Mouse (Mus musculus): Measurements from ENCODE around the gene Zswim2.
"Not testable (repeated sequence)": the region's sequence is repeated elsewhere in the genome, so short reads cannot be mapped to it uniquely, and the experiment has no call there.

Zswim2 gene

GRCm38 (mm10) chr2:83940931-83941361 lies at the start of gene Zswim2:
Zswim2 (minus strand) TSS chr2:83941228.
- in situ Hi-C loops (cut with MboI; ENCODE audit: low sequenced_read_pairs): no loop called here

DNA sequence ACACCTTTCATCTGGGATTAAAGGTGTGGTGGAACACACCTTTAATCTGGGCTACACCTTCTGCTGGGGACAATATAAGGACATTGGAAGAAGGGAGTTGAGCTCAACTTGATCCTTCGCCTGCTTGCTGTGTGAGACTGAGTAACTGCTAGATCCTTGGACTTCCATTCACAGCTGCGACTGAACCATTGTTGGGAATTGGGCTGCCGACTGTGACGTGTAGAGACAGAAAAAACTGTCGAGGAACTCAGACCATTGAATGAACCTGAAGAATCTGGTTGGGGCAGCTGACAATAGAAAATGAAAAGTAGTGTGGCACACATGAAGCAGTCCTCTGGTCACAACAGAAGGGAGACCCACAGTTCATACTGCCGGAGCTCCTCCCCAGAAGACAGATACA lies 49.2 kb upstream of the Zswim2 start, which contains the start of gene Gm13691:
Gm13691 (plus strand) TSS at position 301 of the 400 bp plus-strand sequence.
- in situ Hi-C loops (cut with MboI; ENCODE audit: low sequenced_read_pairs): not testable (repeated sequence)

- in situ Hi-C loops (cut with MboI; ENCODE audit: low sequenced_read_pairs): not testable (repeated sequence)
Observed at GRCm38 (mm10) chr2:83984443-83984842, 43.4 kb upstream of the Zswim2 start, which contains the start of gene Gm13697. Gm13697 (plus strand) TSS chr2:83984743.

GRCm38 (mm10) chr2:83978633-83979032 lies 37.6 kb upstream of the Zswim2 start, which contains the start of gene Gm13694:
Gm13694 (plus strand) TSS chr2:83978933.
- in situ Hi-C loops (cut with MboI; ENCODE audit: low sequenced_read_pairs): not testable (repeated sequence)

DNA sequence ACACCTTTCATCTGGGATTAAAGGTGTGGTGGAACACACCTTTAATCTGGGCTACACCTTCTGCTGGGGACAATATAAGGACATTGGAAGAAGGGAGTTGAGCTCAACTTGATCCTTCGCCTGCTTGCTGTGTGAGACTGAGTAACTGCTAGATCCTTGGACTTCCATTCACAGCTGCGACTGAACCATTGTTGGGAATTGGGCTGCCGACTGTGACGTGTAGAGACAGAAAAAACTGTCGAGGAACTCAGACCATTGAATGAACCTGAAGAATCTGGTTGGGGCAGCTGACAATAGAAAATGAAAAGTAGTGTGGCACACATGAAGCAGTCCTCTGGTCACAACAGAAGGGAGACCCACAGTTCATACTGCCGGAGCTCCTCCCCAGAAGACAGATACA lies 31.8 kb upstream of the Zswim2 start, which contains the start of gene Gm13696:
Gm13696 (plus strand) TSS at position 301 of the 400 bp plus-strand sequence.
- in situ Hi-C loops (cut with MboI; ENCODE audit: low sequenced_read_pairs): not testable (repeated sequence)

- in situ Hi-C loops (cut with MboI; ENCODE audit: low sequenced_read_pairs): not testable (repeated sequence)
Observed at GRCm38 (mm10) chr2:83967013-83967412, 26.0 kb upstream of the Zswim2 start, which contains the start of gene Gm13695. Gm13695 (plus strand) TSS chr2:83967313.

- in situ Hi-C loops (cut with MboI; ENCODE audit: low sequenced_read_pairs): not testable (repeated sequence)
Observed at GRCm38 (mm10) chr2:83961203-83961602, 20.2 kb upstream of the Zswim2 start, which contains the start of gene Gm13693. Gm13693 (plus strand) TSS chr2:83961503.

- in situ Hi-C loops (cut with MboI; ENCODE audit: low sequenced_read_pairs): not testable (repeated sequence)
Observed at GRCm38 (mm10) chr2:83955393-83955792, 14.4 kb upstream of the Zswim2 start, which contains the start of gene Gm13698. Gm13698 (plus strand) TSS chr2:83955693.

DNA sequence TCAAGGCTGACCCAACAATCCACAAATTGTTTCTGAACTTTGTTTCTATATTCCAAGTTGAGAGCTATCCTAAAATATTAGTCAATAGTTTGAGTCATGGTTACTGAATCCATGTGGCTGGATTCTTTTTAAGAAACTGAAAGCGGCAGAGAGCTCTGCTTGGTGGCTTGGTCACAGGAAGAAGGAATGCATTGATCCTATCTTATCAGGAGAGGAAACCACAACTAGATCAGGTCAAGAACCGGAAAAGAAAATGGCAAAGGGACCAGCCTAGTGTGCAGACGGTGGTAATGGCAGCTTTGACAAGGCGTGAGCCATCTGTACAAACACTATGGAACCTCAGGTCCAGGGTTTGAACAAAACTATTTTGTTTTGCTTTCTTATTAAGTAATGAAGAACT lies 764 bp upstream of the Zswim2 start:
- in situ Hi-C loops (cut with MboI; ENCODE audit: low sequenced_read_pairs): no loop called here

GRCm38 (mm10) chr2:83941378-83941777 lies 350 bp upstream of the Zswim2 start:
- in situ Hi-C loops (cut with MboI; ENCODE audit: low sequenced_read_pairs): no loop called here

DNA sequence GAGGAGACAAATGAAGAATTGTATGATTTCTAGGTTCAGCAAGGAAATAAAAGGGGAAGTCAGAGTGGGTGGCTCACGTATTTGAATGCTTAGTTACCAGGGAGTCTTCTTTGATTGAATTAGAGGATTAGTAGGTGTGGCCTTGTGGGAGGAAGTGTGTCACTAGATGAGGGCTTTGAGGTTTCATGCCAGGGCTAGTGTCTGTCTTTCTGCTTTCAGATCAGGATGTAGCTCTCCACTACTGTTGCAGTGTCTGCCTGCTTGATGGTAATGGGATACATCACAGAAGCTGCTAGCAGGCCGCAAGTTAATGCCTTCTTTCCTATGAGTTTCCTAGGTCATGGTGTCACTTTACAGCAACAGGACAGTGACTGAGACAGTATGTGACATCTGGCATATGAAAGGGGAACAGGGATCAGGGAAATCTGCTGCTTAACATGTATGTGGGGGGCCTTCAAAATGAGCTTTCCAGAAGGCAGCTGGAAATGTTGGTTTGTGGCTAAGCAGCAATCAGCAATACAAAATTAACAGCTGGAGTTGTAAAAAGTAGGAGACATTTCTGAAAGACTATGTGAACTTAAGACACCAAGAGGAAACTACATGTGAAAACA lies 11.4 kb downstream of the Zswim2 start:
- in situ Hi-C loops (cut with MboI; ENCODE audit: low sequenced_read_pairs): no loop called here

DNA sequence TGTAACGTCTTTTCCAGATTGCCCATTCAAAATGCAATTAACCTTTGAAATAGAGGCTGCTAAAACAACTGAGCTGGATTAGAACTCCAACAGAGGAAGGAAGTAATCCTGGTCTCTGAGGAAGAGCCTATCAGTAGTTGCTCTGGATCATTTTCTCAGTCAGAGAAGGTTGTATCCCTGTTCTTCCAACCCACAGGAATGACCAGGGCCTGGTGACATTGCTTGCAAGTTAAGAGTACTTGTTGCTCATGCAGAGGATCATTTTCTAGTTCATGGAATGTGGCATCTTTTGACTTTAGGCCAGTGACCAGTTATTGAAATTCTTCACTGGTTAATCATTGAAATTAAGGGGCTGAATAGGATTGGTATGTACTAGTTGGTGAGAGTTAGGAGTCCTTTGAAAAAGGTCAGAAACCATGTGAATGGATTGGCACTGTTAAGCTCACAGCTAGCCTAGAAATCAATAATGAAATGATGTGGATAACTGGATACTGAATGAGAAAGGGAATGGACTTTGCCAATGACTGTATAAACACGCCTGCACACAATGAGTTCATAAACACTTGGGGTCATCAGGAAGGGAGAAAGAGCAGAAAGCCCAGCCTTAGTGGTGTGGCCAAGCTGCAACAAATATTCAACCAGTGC lies 39.0 kb downstream of the Zswim2 start:
- in situ Hi-C loops (cut with MboI; ENCODE audit: low sequenced_read_pairs): no loop called here

DNA sequence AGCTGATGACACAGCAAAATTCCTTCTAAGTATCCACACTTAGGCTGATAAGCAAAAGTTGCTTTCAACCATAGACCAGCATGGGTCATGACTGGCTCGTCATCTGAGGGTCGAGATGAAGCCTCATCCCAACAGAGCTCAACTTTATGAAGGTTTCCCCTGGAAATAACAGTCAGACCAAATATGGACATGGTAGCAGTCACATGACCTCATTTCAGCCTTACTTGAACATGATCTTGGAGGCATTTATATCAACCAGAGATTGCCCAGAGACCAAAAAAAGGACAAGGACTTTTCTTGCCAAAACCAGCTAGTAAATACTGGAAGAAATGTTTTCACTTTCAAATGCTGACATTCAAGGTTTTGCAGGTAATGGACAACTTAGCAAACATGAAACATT lies 47.3 kb downstream of the Zswim2 start:
- in situ Hi-C loops (cut with MboI; ENCODE audit: low sequenced_read_pairs): no loop called here

DNA sequence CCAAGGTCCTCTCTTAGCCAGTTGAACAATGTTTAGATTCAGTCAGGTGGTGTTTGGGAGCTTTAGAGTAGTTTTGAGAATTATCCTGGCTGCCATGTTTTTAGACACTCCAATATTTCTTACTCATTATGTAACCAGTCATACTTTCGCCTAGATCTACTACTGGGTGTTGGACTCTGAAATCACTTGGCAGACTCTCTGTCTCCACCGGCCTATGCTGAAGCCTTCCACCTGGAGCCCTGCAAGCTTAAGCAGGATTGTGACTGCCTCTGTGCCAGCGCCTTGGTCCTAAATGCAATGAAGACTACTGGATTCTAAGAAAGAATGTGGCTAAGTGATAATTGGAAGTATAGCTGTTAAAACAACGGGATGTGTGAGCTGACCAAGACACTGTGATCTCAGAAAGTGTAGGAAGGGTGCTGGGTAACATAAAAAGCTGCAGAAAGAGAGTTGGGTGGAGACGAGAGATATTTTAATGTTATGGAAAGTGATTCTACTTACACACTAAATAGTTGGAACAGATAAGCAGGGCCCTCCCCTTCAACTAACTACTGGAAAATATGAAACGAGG lies 57.1 kb downstream of the Zswim2 start:
- in situ Hi-C loops (cut with MboI; ENCODE audit: low sequenced_read_pairs): no loop called here

Data from CH12F3 (cell line).